Mouse (Mus musculus): Measurements from ENCODE around the gene Otulin. TPM values are rescaled to one million over a fixed set of nuclear protein-coding genes. Genes with fewer than 3 reads are reported as not detected.

Otulin gene
- polyA plus RNA-seq, 1 experiment from 2014 or later, result 41.3 TPM

DNA sequence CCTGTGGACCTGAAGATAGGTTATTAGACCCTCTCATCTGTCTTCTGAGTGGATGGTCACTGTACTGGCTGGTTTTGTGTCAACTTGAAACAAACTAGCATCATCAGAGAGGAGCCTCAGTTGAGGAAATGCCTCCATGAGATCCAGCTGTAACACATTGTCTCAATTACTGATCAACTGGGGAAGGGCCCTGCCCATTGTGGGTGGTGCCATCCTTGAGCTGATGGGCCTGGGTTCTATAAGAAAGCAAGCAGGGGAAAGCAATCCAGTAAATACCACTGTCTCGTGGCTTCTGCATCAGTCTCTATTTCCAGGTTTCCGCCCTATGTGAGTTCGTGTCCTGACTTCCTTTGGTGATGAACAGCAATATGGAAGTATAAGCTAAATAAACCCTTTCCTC lies 14.8 kb upstream of the Otulin start:
- no peak for ATAC-seq (ENCODE audit: low FRiP score, low TSS enrichment)
- Histone ChIP-seq H3K9me3 (ENCODE audit: control insufficient read depth, low read length) (no peaks in the 10 kb centered on the region), H3K27me3 (ENCODE audit: control insufficient read depth, insufficient read depth, low read length) (no peaks in the 10 kb centered on the region), H3K4me1 (ENCODE audit: control insufficient read depth, insufficient read depth, low read length) (no peaks in the 10 kb centered on the region), H3K27ac (ENCODE audit: low read depth, low read length) (no peak overlapping the region), H3K4me3 (ENCODE audit: low read length) (no peak overlapping the region), H3K9ac (ENCODE audit: low read depth, low read length) (no peak overlapping the region), H3K4me2 (replicated peaks; ENCODE audit: low read depth, low read length) (no peak overlapping the region), H3K36me3 (ENCODE audit: control insufficient read depth, insufficient read depth, low read length) (no peaks in the 10 kb centered on the region)
- 83% methylated on average over 3 of the region's 3 CpGs for WGBS

DNA sequence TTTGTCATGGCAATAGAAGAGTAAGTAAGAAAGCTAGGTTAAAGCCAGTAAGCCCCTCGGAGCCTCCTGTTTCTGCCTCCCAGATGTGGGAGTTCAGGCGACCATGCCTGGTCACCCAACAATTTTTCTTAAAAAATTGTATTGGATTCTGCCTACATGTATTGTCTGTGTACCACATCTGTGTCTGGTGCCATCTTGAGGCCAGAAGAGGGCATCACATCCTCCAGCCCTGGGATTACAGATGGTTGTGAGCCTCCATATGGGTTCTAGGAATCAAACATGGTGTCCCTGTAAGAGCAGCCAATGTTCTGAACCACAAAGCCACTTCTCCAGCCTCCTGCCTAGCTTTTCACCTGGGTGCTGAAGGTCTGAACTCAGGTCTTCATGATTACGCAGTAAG lies 12.4 kb upstream of the Otulin start:
- H3K27me3 ChIP-seq (ENCODE audit: control insufficient read depth, insufficient read depth, low read length), result no peaks in the 10 kb centered on the region
- H3K4me2 ChIP-seq (replicated peaks; ENCODE audit: low read depth, low read length), result no peak overlapping the region
- no peaks in the 10 kb centered on the region for H3K4me1 ChIP-seq (ENCODE audit: control insufficient read depth, insufficient read depth, low read length)
- H3K4me3 ChIP-seq (ENCODE audit: low read length), result no peak overlapping the region
- ATAC-seq (ENCODE audit: low FRiP score, low TSS enrichment), result no peak
- H3K27ac ChIP-seq (ENCODE audit: low read depth, low read length), result no peak overlapping the region
- 95% methylated on average over 3 of the region's 3 CpGs for WGBS
- no peaks in the 10 kb centered on the region for H3K36me3 ChIP-seq (ENCODE audit: control insufficient read depth, insufficient read depth, low read length)
- H3K9ac ChIP-seq (ENCODE audit: low read depth, low read length), result no peak overlapping the region
- H3K9me3 ChIP-seq (ENCODE audit: control insufficient read depth, low read length), result no peaks in the 10 kb centered on the region

DNA sequence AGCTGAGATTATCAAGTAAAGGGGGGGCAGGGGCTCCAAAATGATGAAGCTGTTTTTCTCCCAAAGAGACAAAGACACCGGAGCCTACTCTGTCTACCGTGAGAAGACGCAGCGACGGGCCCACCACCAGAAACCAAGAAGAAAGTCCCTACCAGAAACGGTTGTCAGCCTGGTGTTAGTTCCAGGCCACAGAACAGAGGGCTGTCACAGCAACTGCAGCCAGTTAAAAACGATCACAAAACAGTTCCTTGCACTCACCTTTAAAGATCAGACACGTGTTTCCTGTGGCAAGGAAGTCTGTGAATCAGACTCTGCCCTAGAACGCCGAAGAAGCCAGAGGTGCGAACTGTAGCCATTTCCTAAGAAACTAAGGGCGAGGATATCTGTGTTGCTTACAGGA lies 10.7 kb upstream of the Otulin start:
- H3K4me1 ChIP-seq (ENCODE audit: control insufficient read depth, insufficient read depth, low read length), result no peaks in the 10 kb centered on the region

DNA sequence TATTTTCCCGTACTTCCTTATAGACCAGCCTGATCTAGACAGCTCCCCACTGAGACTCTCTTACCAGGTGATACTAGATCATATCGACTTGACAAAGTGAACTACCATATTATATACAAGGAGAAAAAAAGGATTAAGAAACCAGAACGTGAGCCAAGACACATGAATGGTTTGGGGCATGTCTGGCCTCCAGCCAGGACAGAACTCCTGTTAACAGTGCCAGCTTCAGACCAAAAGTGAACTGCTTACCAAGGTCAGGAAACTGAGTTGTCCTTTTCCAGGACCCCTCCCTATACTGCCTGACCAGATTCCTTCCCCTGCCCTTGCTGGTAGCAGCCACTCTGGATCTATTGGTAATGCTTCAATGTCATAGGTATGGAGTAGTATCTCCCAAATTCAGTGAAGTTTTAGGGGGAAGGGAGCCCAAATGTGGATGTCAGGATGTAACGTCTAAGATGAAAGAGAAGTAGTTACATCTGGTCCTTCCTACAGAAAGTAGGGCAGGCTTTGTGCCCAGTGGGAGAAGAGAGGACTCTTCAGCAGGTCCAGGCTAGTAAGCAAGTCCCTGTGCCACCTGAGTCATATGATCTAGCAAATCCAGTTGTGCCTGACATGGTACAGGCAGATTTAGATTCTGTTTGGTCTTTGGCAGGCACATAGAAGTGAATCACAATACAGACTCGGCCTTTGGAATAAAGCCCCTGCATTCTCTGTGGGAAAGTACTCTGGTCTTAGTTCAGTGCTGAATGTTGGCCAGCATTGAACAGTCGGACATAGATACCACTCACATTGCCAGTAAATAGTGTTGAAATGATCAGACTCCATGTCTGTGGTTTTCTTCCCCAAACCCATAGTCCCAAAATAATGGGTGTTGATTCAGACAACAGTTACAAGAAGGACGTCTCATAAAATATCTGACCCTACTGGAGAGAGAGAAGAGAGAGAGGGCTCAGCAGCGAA lies 3.7 kb upstream of the Otulin start:
- Histone ChIP-seq H3K4me1 (ENCODE audit: control insufficient read depth, insufficient read depth, low read length) (peaks cover 6% of the 10 kb centered on the region), H3K4me2 (replicated peaks; ENCODE audit: low read depth, low read length) (no peak overlapping the region), H3K9me3 (ENCODE audit: control insufficient read depth, low read length) (no peaks in the 10 kb centered on the region), H3K27me3 (ENCODE audit: control insufficient read depth, insufficient read depth, low read length) (no peaks in the 10 kb centered on the region), H3K36me3 (ENCODE audit: control insufficient read depth, insufficient read depth, low read length) (no peaks in the 10 kb centered on the region), H3K27ac (ENCODE audit: low read depth, low read length) (no peak overlapping the region), H3K9ac (ENCODE audit: low read depth, low read length) (no peak overlapping the region), H3K4me3 (ENCODE audit: low read length) (no peak overlapping the region)
- 85% methylated on average over 8 of the region's 8 CpGs for WGBS
- no peak for ATAC-seq (ENCODE audit: low FRiP score, low TSS enrichment)

More for the DNA sequence above, 10.7 kb upstream of the Otulin start:
- Histone ChIP-seq H3K27ac (ENCODE audit: low read depth, low read length) (no peak overlapping the region), H3K36me3 (ENCODE audit: control insufficient read depth, insufficient read depth, low read length) (no peaks in the 10 kb centered on the region), H3K27me3 (ENCODE audit: control insufficient read depth, insufficient read depth, low read length) (no peaks in the 10 kb centered on the region), H3K9ac (ENCODE audit: low read depth, low read length) (no peak overlapping the region), H3K4me3 (ENCODE audit: low read length) (no peak overlapping the region), H3K9me3 (ENCODE audit: control insufficient read depth, low read length) (no peaks in the 10 kb centered on the region), H3K4me2 (replicated peaks; ENCODE audit: low read depth, low read length) (no peak overlapping the region)
- WGBS, result 58% methylated on average over 12 of the region's 12 CpGs
- no peak for ATAC-seq (ENCODE audit: low FRiP score, low TSS enrichment)

DNA sequence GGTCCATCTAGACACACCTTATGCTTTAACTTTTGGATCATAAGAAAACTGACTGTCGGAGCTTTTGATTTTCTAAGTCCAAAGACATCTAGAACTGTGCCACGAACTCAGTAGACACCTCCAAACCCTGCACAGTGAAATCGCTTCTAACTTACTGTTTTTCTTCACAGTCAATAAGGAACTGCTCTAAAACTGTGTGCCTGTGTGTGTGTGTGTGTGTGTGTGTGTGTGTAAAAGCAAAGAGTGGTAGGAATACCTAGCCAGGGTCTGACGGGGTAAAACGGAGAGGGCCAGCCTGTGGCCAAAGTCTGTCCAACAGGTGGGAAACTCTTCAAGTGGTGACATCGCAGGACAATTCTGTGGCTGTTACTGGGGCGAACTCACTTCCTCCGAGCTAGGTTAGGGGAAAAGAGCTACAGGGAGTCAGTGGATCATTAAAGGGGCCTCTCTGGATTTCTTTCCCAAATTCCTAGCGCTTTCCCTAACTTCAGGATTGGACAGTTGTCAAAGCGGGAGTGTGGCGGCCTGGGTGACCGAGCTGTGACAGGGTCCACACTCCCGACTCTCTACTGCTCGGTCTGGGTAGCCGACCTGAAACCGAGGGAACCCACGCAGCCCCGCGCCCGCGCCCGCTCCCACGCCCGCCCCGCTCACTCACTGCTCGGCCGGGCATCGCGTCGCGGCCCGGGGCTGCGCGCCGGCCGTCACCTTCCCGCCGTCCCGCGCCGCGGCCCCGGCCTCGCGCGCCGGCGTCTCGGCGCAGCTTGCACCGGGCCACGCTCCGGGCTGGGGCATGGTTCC lies 493 bp downstream of the Otulin start:
- H3K27ac ChIP-seq (ENCODE audit: low read depth, low read length), result no peak overlapping the region
- 3% methylated on average over 31 of the region's 53 CpGs for WGBS
- no peaks in the 10 kb centered on the region for H3K27me3 ChIP-seq (ENCODE audit: control insufficient read depth, insufficient read depth, low read length)
- peak overlapping the region; percentile 87 for H3K4me2 ChIP-seq (replicated peaks; ENCODE audit: low read depth, low read length)
- peaks cover 14% of the 10 kb centered on the region for H3K4me1 ChIP-seq (ENCODE audit: control insufficient read depth, insufficient read depth, low read length)
- peak overlapping the region; percentile 78 for H3K4me3 ChIP-seq (ENCODE audit: low read length)
- peaks cover 9% of the 10 kb centered on the region; the same call in 1 of the 2 replicates for H3K36me3 ChIP-seq (ENCODE audit: control insufficient read depth, insufficient read depth, low read length)
- peak overlapping the region; percentile 88 for H3K9ac ChIP-seq (ENCODE audit: low read depth, low read length)
- peak; percentile 74; the same call in 1 of the 2 replicates for ATAC-seq (ENCODE audit: low FRiP score, low TSS enrichment)
- H3K9me3 ChIP-seq (ENCODE audit: control insufficient read depth, low read length), result no peaks in the 10 kb centered on the region

DNA sequence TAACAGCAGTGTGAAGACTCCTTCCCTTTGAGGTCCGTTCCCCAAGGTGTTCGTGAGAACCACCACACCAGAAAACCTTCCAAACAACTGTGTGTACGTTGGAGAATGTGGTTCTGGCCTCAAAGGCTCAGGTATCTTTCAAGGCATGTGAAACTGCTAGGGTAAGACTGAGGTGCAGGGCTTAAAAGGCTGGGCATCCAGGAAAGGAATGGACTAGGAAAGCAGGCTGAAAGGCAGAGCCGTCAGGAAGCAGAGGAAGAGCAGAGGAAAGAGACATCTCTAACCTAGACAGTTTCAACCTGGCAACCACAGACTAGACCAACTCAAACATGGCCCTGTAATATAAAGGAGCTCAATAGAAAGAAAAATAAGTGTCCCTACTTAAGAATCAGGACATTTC lies 1.4 kb downstream of the Otulin start:
- Histone ChIP-seq H3K27me3 (ENCODE audit: control insufficient read depth, insufficient read depth, low read length) (no peaks in the 10 kb centered on the region), H3K4me1 (ENCODE audit: control insufficient read depth, insufficient read depth, low read length) (peaks cover 14% of the 10 kb centered on the region), H3K27ac (ENCODE audit: low read depth, low read length) (no peak overlapping the region), H3K9me3 (ENCODE audit: control insufficient read depth, low read length) (no peaks in the 10 kb centered on the region), H3K9ac (ENCODE audit: low read depth, low read length) (peak overlapping the region; percentile 88; the same call in 1 of the 2 replicates), H3K4me2 (replicated peaks; ENCODE audit: low read depth, low read length) (peak overlapping the region; percentile 87), H3K4me3 (ENCODE audit: low read length) (peak overlapping the region; percentile 78), H3K36me3 (ENCODE audit: control insufficient read depth, insufficient read depth, low read length) (peaks cover 9% of the 10 kb centered on the region; the same call in 1 of the 2 replicates)
- WGBS, result 77% methylated on average over 4 of the region's 4 CpGs
- ATAC-seq (ENCODE audit: low FRiP score, low TSS enrichment), result no peak

DNA sequence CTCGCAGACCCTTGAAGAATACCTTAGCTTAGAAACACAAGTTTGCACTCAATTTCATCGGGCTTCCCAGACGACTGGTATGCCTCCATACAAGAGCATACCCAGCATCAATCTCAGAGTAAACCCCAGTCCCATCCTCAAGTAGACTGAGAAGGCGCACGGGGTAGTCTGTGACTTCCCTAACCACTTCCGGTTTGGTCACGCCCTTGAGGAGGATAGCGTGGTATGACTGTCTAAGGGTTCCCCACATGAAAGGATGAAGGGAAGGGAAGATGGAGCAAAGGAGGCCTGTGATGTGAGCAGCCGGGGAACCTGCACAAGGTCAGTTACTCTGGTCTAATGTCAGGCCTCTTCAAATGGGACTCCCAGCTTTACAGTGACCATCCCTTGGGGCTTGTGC lies 2.7 kb downstream of the Otulin start:
- WGBS, result 90% methylated on average over 9 of the region's 9 CpGs
- no peak overlapping the region for H3K4me3 ChIP-seq (ENCODE audit: low read length)

DNA sequence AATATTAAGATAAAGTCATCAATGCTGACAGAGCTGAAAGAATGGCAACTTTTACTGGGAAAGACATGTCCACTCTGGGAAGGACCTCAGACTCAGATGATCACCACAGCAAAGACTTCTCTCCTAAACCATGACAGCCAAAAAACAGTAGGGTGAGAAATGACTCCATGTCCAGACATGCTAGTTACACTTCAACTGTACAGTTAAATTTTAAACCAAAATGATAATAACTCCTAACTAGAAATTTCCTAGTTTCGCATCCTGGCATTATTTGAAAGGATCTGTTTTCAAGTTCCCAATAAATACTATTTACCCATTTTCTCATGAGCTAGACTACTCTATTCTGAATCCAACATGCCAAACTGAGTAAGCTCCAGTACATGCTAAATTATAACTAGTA lies 4.2 kb downstream of the Otulin start:
- Histone ChIP-seq H3K27me3 (ENCODE audit: control insufficient read depth, insufficient read depth, low read length) (no peaks in the 10 kb centered on the region), H3K27ac (ENCODE audit: low read depth, low read length) (no peak overlapping the region), H3K4me2 (replicated peaks; ENCODE audit: low read depth, low read length) (no peak overlapping the region), H3K9ac (ENCODE audit: low read depth, low read length) (no peak overlapping the region), H3K9me3 (ENCODE audit: control insufficient read depth, low read length) (no peaks in the 10 kb centered on the region), H3K36me3 (ENCODE audit: control insufficient read depth, insufficient read depth, low read length) (peaks cover 16% of the 10 kb centered on the region; the same call in 1 of the 2 replicates), H3K4me3 (ENCODE audit: low read length) (no peak overlapping the region), H3K4me1 (ENCODE audit: control insufficient read depth, insufficient read depth, low read length) (peaks cover 14% of the 10 kb centered on the region)
- ATAC-seq (ENCODE audit: low FRiP score, low TSS enrichment), result no peak
- 79% methylated on average over 1 of the region's 1 CpGs for WGBS

More for the DNA sequence above, 2.7 kb downstream of the Otulin start:
- Histone ChIP-seq H3K4me2 (replicated peaks; ENCODE audit: low read depth, low read length) (no peak overlapping the region), H3K4me1 (ENCODE audit: control insufficient read depth, insufficient read depth, low read length) (peaks cover 14% of the 10 kb centered on the region), H3K27ac (ENCODE audit: low read depth, low read length) (no peak overlapping the region), H3K9ac (ENCODE audit: low read depth, low read length) (no peak overlapping the region), H3K9me3 (ENCODE audit: control insufficient read depth, low read length) (no peaks in the 10 kb centered on the region), H3K27me3 (ENCODE audit: control insufficient read depth, insufficient read depth, low read length) (no peaks in the 10 kb centered on the region), H3K36me3 (ENCODE audit: control insufficient read depth, insufficient read depth, low read length) (peaks cover 11% of the 10 kb centered on the region; the same call in 1 of the 2 replicates)
- ATAC-seq (ENCODE audit: low FRiP score, low TSS enrichment), result no peak

DNA sequence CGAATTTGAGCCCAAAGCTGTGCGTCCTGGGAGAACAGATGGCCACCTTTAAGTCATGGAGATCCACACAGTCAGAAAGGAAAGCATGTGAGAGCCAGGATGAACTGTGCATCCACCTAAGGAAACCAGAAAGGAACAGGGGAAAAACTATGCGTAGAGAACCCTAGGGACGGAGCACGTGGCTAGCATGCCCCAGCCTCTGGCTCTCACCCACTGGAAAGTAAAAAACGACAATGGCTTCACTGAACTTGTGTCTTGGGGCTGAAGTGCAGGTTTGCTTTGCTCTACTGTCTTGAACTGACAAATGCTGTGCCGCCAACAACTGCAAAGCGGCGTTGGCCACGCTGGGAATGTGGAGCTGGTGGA lies 4.6 kb downstream of the Otulin start:
- no peak for ATAC-seq (ENCODE audit: low FRiP score, low TSS enrichment)

More for the DNA sequence above, 4.6 kb downstream of the Otulin start:
- Histone ChIP-seq H3K9me3 (ENCODE audit: control insufficient read depth, low read length) (no peaks in the 10 kb centered on the region), H3K36me3 (ENCODE audit: control insufficient read depth, insufficient read depth, low read length) (peaks cover 21% of the 10 kb centered on the region), H3K9ac (ENCODE audit: low read depth, low read length) (no peak overlapping the region), H3K4me2 (replicated peaks; ENCODE audit: low read depth, low read length) (no peak overlapping the region), H3K4me1 (ENCODE audit: control insufficient read depth, insufficient read depth, low read length) (peaks cover 14% of the 10 kb centered on the region), H3K27ac (ENCODE audit: low read depth, low read length) (no peak overlapping the region), H3K4me3 (ENCODE audit: low read length) (no peak overlapping the region), H3K27me3 (ENCODE audit: control insufficient read depth, insufficient read depth, low read length) (no peaks in the 10 kb centered on the region)
- 91% methylated on average over 10 of the region's 10 CpGs for WGBS
